Mouse (Mus musculus) kidney, postnatal 0 days (tissue): ENCODE measurements around the gene H13. TPM values are rescaled to one million over a fixed set of nuclear protein-coding genes. Genes with fewer than 3 reads are reported as not detected.

ENCODE experiments used
- ATAC-seq: fragments of 200-750 bp; cut with Nextera tagmentation; replicated peaks from 2 replicates; pipeline ENCODE4 v1.8.0; 2017; ENCODE audit warnings: low read depth, moderate number of reproducible peaks, moderate TSS enrichment, moderate library complexity; ENCODE audit not compliant: low FRiP score
- DNase-seq: peaks from one replicate; pipeline ENCODE4 v3.0.0-alpha.2; 2016; ENCODE audit warnings: low spot score
- H3K27ac ChIP-seq: fragments of 300-500 bp; sonication (generic); 2 replicates; pipeline ENCODE4 v1.5.1; 2014; ENCODE audit warnings: mild to moderate bottlenecking
- H3K27me3 ChIP-seq: fragments of 300-500 bp; sonication (generic); 2 replicates; pipeline ENCODE4 v1.6.1; 2014; ENCODE audit warnings: low read length, mixed read lengths; ENCODE audit not compliant: insufficient read depth
- H3K36me3 ChIP-seq: fragments of 300-500 bp; sonication (generic); 2 replicates; pipeline ENCODE4 v1.6.1; 2014; ENCODE audit warnings: low read length, mixed read lengths; ENCODE audit not compliant: insufficient read depth
- H3K4me1 ChIP-seq: fragments of 300-500 bp; sonication (generic); replicated peaks from 2 replicates; pipeline ENCODE4 v1.6.1; 2014; ENCODE audit warnings: antibody characterized with exemption, low read length, mixed read lengths; ENCODE audit not compliant: insufficient read depth
- H3K4me2 ChIP-seq: fragments of 300-500 bp; sonication (generic); 2 replicates; pipeline ENCODE4 v1.6.1; 2014; ENCODE audit warnings: mild to moderate bottlenecking, low read length, moderate library complexity, mixed read lengths
- H3K4me3 ChIP-seq: fragments of 300-500 bp; sonication (generic); replicated peaks from 2 replicates; pipeline ENCODE4 v1.5.1; 2014; ENCODE audit warnings: low read depth, low read length
- H3K9ac ChIP-seq: fragments of 300-500 bp; sonication (generic); 2 replicates; pipeline ENCODE4 v1.6.1; 2014; ENCODE audit warnings: low read depth, low read length
- H3K9me3 ChIP-seq: fragments of 300-500 bp; sonication (generic); replicated peaks from 2 replicates; pipeline ENCODE4 v1.6.1; 2016; ENCODE audit warnings: low read length, inconsistent platforms, mixed read lengths
- CTCF ChIP-seq: IDR thresholded peaks from 2 replicates; pipeline ENCODE4 v1.5.1; 2016; ENCODE audit warnings: antibody characterized with exemption, low read depth, mild to moderate bottlenecking, moderate library complexity
- WGBS: fragments of 180-500 bp; shearing (Covaris S2); extraction: QIAGEN DNeasy Blood & Tissue Kit; methylation state at CpG from one replicate; pipeline ENCODE4 v1.1.7; 2014; 5-methylcytosine and 5-hydroxymethylcytosine counted together
- polyA plus RNA-seq: library from polyadenylated mRNA; unstranded; fragments of >200 nt; fragmentation: Nextera tagmentation; extraction: Ambion mirVana; gene quantifications from 2 replicates; pipeline ENCODE4 v1.2.1, GENCODE M21; 2015

Gene H13
- polyA plus RNA-seq, 1 experiment from 2014 or later: 160 TPM

GRCm38 (mm10) chr2:152741153-152742041, 72.1 kb downstream of the H13 start:
- no peak for TF ChIP-seq CTCF
- WGBS: 36% methylated on average over 14 of the region's 14 CpGs
- peak overlapping the region; percentile 23; the same call in 1 of the 2 replicates for H3K4me2 ChIP-seq
- no peaks in the 10 kb centered on the region for H3K27me3 ChIP-seq
- peak overlapping the region; percentile 93 for H3K27ac ChIP-seq
- no peak overlapping the region for H3K4me3 ChIP-seq
- no peaks in the 10 kb centered on the region for H3K36me3 ChIP-seq
- DNase-seq (peak; percentile 84), ATAC-seq (peak; percentile 6; the same call in 1 of the 2 replicates)
- H3K9me3 ChIP-seq: no peaks in the 10 kb centered on the region
- peaks cover 18% of the 10 kb centered on the region for H3K4me1 ChIP-seq
- H3K9ac ChIP-seq: peak overlapping the region; percentile 20; the same call in 1 of the 2 replicates

DNA sequence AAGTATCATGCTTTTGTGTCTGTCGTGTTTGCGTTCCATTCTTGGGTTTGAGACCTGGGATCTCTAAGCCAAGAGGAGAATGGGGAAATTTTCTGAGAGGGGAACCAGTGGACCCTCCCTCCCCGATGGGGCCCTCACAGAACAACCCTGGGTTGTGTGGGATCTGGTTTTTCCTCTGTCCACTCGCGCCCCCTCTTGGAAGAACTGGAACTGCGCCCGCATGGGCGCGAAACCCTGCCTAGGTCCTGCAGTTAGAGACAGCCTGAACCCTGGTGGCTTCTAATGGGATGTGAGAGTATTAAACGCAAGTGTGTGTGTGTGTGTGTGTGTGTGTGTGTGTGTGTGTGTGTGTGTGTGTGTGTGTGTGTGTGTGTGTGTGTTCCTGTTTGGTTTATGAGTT, 73.2 kb downstream of the H13 start:
- 27% methylated on average over 10 of the region's 10 CpGs for WGBS

DNA sequence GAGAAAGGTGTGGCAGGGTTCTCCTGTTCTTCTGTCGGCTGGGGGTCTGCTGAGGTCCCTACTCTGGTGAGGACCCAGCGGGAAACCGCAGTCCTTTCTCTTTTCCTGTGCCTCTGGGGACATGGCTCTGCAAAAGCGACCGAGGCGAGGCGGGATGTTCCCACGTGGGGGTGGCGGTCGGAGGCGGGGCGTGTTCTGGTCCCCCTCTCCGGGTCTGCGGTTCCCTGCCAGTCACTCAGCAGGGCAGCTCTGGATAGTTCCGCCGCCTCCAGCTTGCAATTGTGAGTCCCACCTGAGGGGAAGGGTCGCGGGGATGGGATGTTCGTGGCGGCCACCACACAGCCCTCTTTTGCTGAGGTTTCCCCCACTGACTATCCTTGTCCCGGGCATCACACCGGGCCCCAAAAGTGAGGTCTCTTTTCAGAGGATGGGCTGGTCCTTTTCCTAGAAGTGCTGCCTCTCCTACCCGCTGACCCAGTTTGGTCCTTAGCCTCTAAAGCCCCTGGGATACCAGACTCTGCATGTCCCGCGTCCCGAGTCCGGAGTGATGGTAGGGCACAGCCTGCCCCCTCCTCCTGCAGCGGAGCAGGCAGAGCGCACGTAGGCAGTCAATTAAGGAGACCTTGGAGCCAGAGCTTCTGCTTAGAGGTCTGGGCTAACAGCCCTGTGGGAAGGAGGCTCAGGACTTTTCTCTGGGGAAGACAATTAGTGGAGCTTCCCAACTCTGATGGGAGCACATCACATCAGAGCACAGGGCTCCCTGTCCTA, 84.9 kb downstream of the H13 start, which contains the start of gene Cox4i2:
TSS of gene Cox4i2 (plus strand) at position 230 of the 768 bp plus-strand sequence.
- no peaks in the 10 kb centered on the region for H3K36me3 ChIP-seq
- no peaks in the 10 kb centered on the region for H3K9me3 ChIP-seq
- peak within 1 kb of the TSS; percentile 22 for H3K4me3 ChIP-seq
- H3K4me1 ChIP-seq: peaks cover 10% of the 10 kb centered on the region; the same call in 1 of the 2 replicates
- peak within 1 kb of the TSS; percentile 32; the same call in 1 of the 2 replicates for H3K9ac ChIP-seq
- peak; percentile 63 for DNase-seq
- 5% methylated on average over 30 of the region's 30 CpGs for WGBS
- TF ChIP-seq CTCF: no peak
- ATAC-seq: no peak
- peak within 1 kb of the TSS; percentile 63 for H3K4me2 ChIP-seq
- no peaks in the 10 kb centered on the region for H3K27me3 ChIP-seq
- H3K27ac ChIP-seq: no peak within 1 kb of the TSS

More for the DNA sequence above, 73.2 kb downstream of the H13 start:
- ATAC-seq: peak; percentile 22; the same call in 1 of the 2 replicates
- Histone ChIP-seq H3K27ac (peak overlapping the region; percentile 93), H3K4me3 (no peak overlapping the region), H3K9ac (no peak overlapping the region), H3K36me3 (no peaks in the 10 kb centered on the region), H3K4me2 (0 out of 2 replicates have a peak overlapping the region, but pooled peaks have one; percentile 23), H3K9me3 (no peaks in the 10 kb centered on the region), H3K27me3 (no peaks in the 10 kb centered on the region), H3K4me1 (peaks cover 18% of the 10 kb centered on the region)
- DNase-seq: peak; percentile 85
- TF ChIP-seq CTCF: peak; percentile 85

GRCm38 (mm10) chr2:152756474-152757393, 87.5 kb downstream of the H13 start:
- Histone ChIP-seq H3K4me1 (peaks cover 10% of the 10 kb centered on the region; the same call in 1 of the 2 replicates), H3K9me3 (no peaks in the 10 kb centered on the region), H3K36me3 (no peaks in the 10 kb centered on the region), H3K27ac (no peak overlapping the region), H3K9ac (no peak overlapping the region), H3K4me3 (no peak overlapping the region), H3K4me2 (0 out of 2 replicates have a peak overlapping the region, but pooled peaks have one; percentile 2), H3K27me3 (no peaks in the 10 kb centered on the region)
- DNase-seq (peak; percentile 58), ATAC-seq (peak; percentile 61)
- no peak for TF ChIP-seq CTCF
- 39% methylated on average over 17 of the region's 17 CpGs for WGBS

DNA sequence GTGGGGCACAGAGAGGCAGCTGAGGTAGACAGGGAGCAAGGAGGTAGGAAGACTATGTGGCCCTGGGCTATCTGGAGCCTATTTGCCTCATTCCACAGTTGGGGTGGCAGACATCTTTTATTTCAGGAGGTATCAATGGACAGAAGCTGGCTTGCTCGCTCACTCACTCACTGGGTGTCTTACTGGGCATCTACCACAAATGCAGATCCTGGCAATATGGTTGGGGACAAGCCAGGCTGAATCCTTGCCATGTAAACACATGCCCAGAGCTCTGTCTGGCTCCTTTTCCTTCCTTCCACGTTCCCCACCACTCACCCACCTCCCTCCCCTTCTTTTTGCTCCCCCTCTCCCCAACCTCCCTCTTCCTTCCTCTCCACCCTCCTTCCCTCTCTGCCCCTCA, 88.2 kb downstream of the H13 start:
- no peak overlapping the region for H3K27ac ChIP-seq
- 68% methylated on average over 2 of the region's 2 CpGs for WGBS
- no peaks in the 10 kb centered on the region for H3K9me3 ChIP-seq
- H3K4me2 ChIP-seq: no peak overlapping the region
- DNase-seq: no peak
- no peaks in the 10 kb centered on the region for H3K36me3 ChIP-seq
- no peak overlapping the region for H3K4me3 ChIP-seq
- no peak overlapping the region for H3K9ac ChIP-seq
- no peak for ATAC-seq
- no peak for TF ChIP-seq CTCF
- H3K27me3 ChIP-seq: no peaks in the 10 kb centered on the region
- peaks cover 10% of the 10 kb centered on the region; the same call in 1 of the 2 replicates for H3K4me1 ChIP-seq

Other genes with a start within 250 kb of the H13 start
- gene Defb23, start 204.8 kb upstream of the H13 start, polyA plus RNA-seq: not detected in 2 replicates
- 0.17 TPM in 1 of 2 replicates, not detected in the other for gene Defb20, start 192.4 kb upstream of the H13 start, polyA plus RNA-seq
- gene Defb22, start 179.3 kb upstream of the H13 start, polyA plus RNA-seq: not detected in 2 replicates
- 0.27 TPM in 1 of 2 replicates, not detected in the other for gene Defb26, start 157.8 kb upstream of the H13 start, polyA plus RNA-seq
- 1.1 and 1.8 TPM in 2 replicates for gene Defb28, start 151.2 kb upstream of the H13 start, polyA plus RNA-seq
- 48.4 and 64.8 TPM in 2 replicates for gene Defb29, start 129.4 kb upstream of the H13 start, polyA plus RNA-seq
- gene Gm17416, start 100.1 kb upstream of the H13 start, polyA plus RNA-seq: 4.4 and 6.1 TPM in 2 replicates
- gene Defb21, start 96.7 kb upstream of the H13 start, polyA plus RNA-seq: not detected in 2 replicates
- gene Defb19, start 89.1 kb upstream of the H13 start, polyA plus RNA-seq: 120 and 136 TPM in 2 replicates
- gene Defb45, start 70.1 kb upstream of the H13 start, polyA plus RNA-seq: not detected in 2 replicates
- gene Defb36, start 65.1 kb upstream of the H13 start, polyA plus RNA-seq: 2.1 and 3.6 TPM in 2 replicates
- gene Defb25, start 46.4 kb upstream of the H13 start, polyA plus RNA-seq: 26.4 and 39.6 TPM in 2 replicates
- gene Rem1, start 42.5 kb upstream of the H13 start, polyA plus RNA-seq: 48.3 and 55.1 TPM in 2 replicates
- 33.9 and 36.6 TPM in 2 replicates for gene Mcts2, start 17.6 kb downstream of the H13 start, polyA plus RNA-seq
- gene Id1, start 66.8 kb downstream of the H13 start, polyA plus RNA-seq: 170 and 194 TPM in 2 replicates
- gene Cox4i2, start 84.7 kb downstream of the H13 start, polyA plus RNA-seq: 15.8 and 16.3 TPM in 2 replicates
- 95.6 and 98.7 TPM in 2 replicates for gene Bcl2l1, start 162.3 kb downstream of the H13 start, polyA plus RNA-seq
- gene Tpx2, start 178.5 kb downstream of the H13 start, polyA plus RNA-seq: 37.3 and 41.4 TPM in 2 replicates
- 0.14 and 0.21 TPM in 2 replicates for gene Mylk2, start 241.9 kb downstream of the H13 start, polyA plus RNA-seq